Mouse (Mus musculus) spleen, adult 2 months (tissue): Measurements from ENCODE around the gene Glb1l2.

Source experiments
- CTCF ChIP-seq: fragments of 200-500 bp; IDR thresholded peaks from 2 replicates; pipeline ENCODE4 v1.5.1; 2011; ENCODE audit warnings: mild to moderate bottlenecking, inconsistent platforms; ENCODE audit not compliant: insufficient read depth, insufficient read length, insufficient replicate concordance; ENCODE audit errors: extremely low read depth
- POLR2A ChIP-seq: fragments of 200-500 bp; IDR thresholded peaks from 2 replicates; pipeline ENCODE4 v1.6.1; 2011; ENCODE audit warnings: low read depth, low read length, inconsistent platforms

GRCm38 (mm10) chr9:26760576-26760975, 45.7 kb downstream of the Glb1l2 start:
- no peak for TF ChIP-seq CTCF
- TF ChIP-seq POLR2A: no peak
